Mouse (Mus musculus) G1E (cell line): ENCODE measurements at regions not wholly inside any gene's neighbourhood (a gene's known extent, or its start where the extent isn't known, plus 50 kb on each side); places are given as distances from the start of the nearest gene placed in this dataset.

Experiments
- CTCF ChIP-seq: IDR thresholded peaks from 2 replicates; pipeline ENCODE4 v1.5.1; 2012; ENCODE audit warnings: low read depth, low read length, inconsistent platforms, mixed read lengths
- GATA1 ChIP-seq: IDR thresholded peaks from 2 replicates; pipeline ENCODE4 v1.6.1; 2012; ENCODE audit warnings: borderline replicate concordance, low read length, inconsistent platforms, mixed read lengths
- GATA2 ChIP-seq: IDR thresholded peaks from 2 replicates; pipeline ENCODE4 v1.6.1; 2012; ENCODE audit warnings: low read depth, low read length, inconsistent platforms, borderline replicate concordance
- POLR2AphosphoS5 ChIP-seq: IDR thresholded peaks from 2 replicates; pipeline ENCODE4 v1.6.1; 2012; ENCODE audit warnings: low read depth, low read length, inconsistent platforms; ENCODE audit not compliant: insufficient replicate concordance
- TAL1 ChIP-seq: conservative IDR thresholded peaks from 2 replicates; pipeline ENCODE4 v1.6.1; 2012; ENCODE audit warnings: low read depth, low read length, inconsistent platforms, mixed read lengths

GRCm38 (mm10) chr4:24218383-24218934 lies 277.8 kb upstream of the Mms22l start:
- no peak for TF ChIP-seq CTCF
- TF ChIP-seq TAL1: no peak
- no peak for TF ChIP-seq GATA1
- TF ChIP-seq GATA2: no peak
- no peak for TF ChIP-seq POLR2AphosphoS5
